Mouse (Mus musculus): ENCODE results near the gene Mrpl51.

Mrpl51 gene

GRCm38 (mm10) chr6:125191332-125192015 lies at the start of gene Mrpl51, which contains the start of gene Ncapd2:
Gene Mrpl51 (plus strand): TSS chr6:125191801.
Gene Ncapd2 (minus strand): TSS chr6:125191701.
- DNase-seq: peak; percentile 99

- no peak for DNase-seq
These were observed 49.2 kb upstream of the Mrpl51 start for GRCm38 (mm10) chr6:125142436-125142835.

- no peak for DNase-seq
These were observed 48.5 kb upstream of the Mrpl51 start for GRCm38 (mm10) chr6:125143128-125143527.

GRCm38 (mm10) chr6:125143904-125144303 lies 47.7 kb upstream of the Mrpl51 start:
- no peak for DNase-seq

GRCm38 (mm10) chr6:125145001-125145400 lies 46.6 kb upstream of the Mrpl51 start, which contains the start of gene Iffo1:
Gene Iffo1 (plus strand): TSS chr6:125145241.
- peak; percentile 99 for DNase-seq

GRCm38 (mm10) chr6:125145479-125145951 lies 46.1 kb upstream of the Mrpl51 start:
- DNase-seq: no peak

- DNase-seq: no peak
These were observed 45.5 kb upstream of the Mrpl51 start for GRCm38 (mm10) chr6:125146148-125146547.

GRCm38 (mm10) chr6:125146797-125147196 lies 44.8 kb upstream of the Mrpl51 start:
- DNase-seq: no peak

GRCm38 (mm10) chr6:125147329-125147728 lies 44.3 kb upstream of the Mrpl51 start:
- DNase-seq: peak; percentile 41

- no peak for DNase-seq
These were observed 43.2 kb upstream of the Mrpl51 start for GRCm38 (mm10) chr6:125148251-125148925.

GRCm38 (mm10) chr6:125148926-125149568 lies 42.6 kb upstream of the Mrpl51 start:
- DNase-seq: no peak

- no peak for DNase-seq
These were observed 42.0 kb upstream of the Mrpl51 start for GRCm38 (mm10) chr6:125149569-125149950.

GRCm38 (mm10) chr6:125152212-125153017 lies 39.2 kb upstream of the Mrpl51 start:
- DNase-seq: no peak

- no peak for DNase-seq
These were observed 38.6 kb upstream of the Mrpl51 start for GRCm38 (mm10) chr6:125153018-125153389.

GRCm38 (mm10) chr6:125153682-125154081 lies 37.9 kb upstream of the Mrpl51 start:
- DNase-seq: no peak

GRCm38 (mm10) chr6:125154550-125154949 lies 37.1 kb upstream of the Mrpl51 start:
- peak; percentile 61 for DNase-seq

- no peak for DNase-seq
These were observed 36.3 kb upstream of the Mrpl51 start for GRCm38 (mm10) chr6:125155262-125155661.

- DNase-seq: no peak
These were observed 35.1 kb upstream of the Mrpl51 start for GRCm38 (mm10) chr6:125156491-125156890.

GRCm38 (mm10) chr6:125156903-125157614 lies 34.5 kb upstream of the Mrpl51 start:
- peak; percentile 97 for DNase-seq

- no peak for DNase-seq
These were observed 32.6 kb upstream of the Mrpl51 start for GRCm38 (mm10) chr6:125158944-125159492.

- DNase-seq: no peak
These were observed 31.6 kb upstream of the Mrpl51 start for GRCm38 (mm10) chr6:125159773-125160557.
